Mouse (Mus musculus): ENCODE measurements around the gene Palm3. TPM values are rescaled to one million over a fixed set of nuclear protein-coding genes. Genes with fewer than 3 reads are reported as not detected.
A peak's percentile ranks its signal among the peaks of the same experiment; 100 is the strongest.

Palm3 gene
- total and polyA plus RNA-seq, 3 experiments: 0.20 to 0.26 (median 0.21) TPM

- Histone ChIP-seq H3K9ac (ENCODE audit: low read depth, low read length) (peak within 1 kb of the TSS; percentile 77), H3K36me3 (ENCODE audit: control insufficient read depth, insufficient read depth, low read length) (no peaks in the 10 kb centered on the region), H3K27ac (peak within 1 kb of the TSS; percentile 97), H3K4me1 (ENCODE audit: control insufficient read depth, insufficient read depth, low read length) (peaks cover 19% of the 10 kb centered on the region), H3K27me3 (ENCODE audit: control insufficient read depth, insufficient read depth, low read length) (no peaks in the 10 kb centered on the region), H3K4me3 (peak within 1 kb of the TSS; percentile 82), H3K79me2 (replicated peaks; ENCODE audit: control insufficient read depth, insufficient read depth, low read length) (no peaks in the 10 kb centered on the region)
- WGBS: under 1% methylated on average over 51 of the region's 51 CpGs
- DNase-seq: peak; percentile 98 to 100
- peak; percentile 94 for TF ChIP-seq POLR2A (IDR thresholded peaks at IDR 0.05; ENCODE audit: insufficient read depth, low read depth, low read length)
- peak; percentile 90 for TF ChIP-seq EP300 (IDR thresholded peaks at IDR 0.05; ENCODE audit: insufficient read depth, low read depth, low read length)
- TF ChIP-seq CTCF (IDR thresholded peaks at IDR 0.05): no peak; the same call in 1 of the 2 replicates
- intact Hi-C loops (cut with DNase I): loop anchor here (2.0 to 5.0 kb wide), 2 partner anchors 56 to 81 kb away; partner anchors contain the start of genes 4930432K21Rik and Cc2d1a
Measured at GRCm38 (mm10) chr8:84066291-84066930, 45.1 kb downstream of the Palm3 start, which contains the start of gene Rfx1. Gene Rfx1 (plus strand): TSS chr8:84066834.

GRCm38 (mm10) chr8:84067047-84067573 is 45.8 kb downstream of the Palm3 start:
- Histone ChIP-seq H3K27me3 (ENCODE audit: control insufficient read depth, insufficient read depth, low read length) (no peaks in the 10 kb centered on the region), H3K4me3 (peak overlapping the region; percentile 82), H3K79me2 (replicated peaks; ENCODE audit: control insufficient read depth, insufficient read depth, low read length) (no peaks in the 10 kb centered on the region), H3K9ac (ENCODE audit: low read depth, low read length) (peak overlapping the region; percentile 66), H3K36me3 (ENCODE audit: control insufficient read depth, insufficient read depth, low read length) (no peaks in the 10 kb centered on the region), H3K4me1 (ENCODE audit: control insufficient read depth, insufficient read depth, low read length) (peaks cover 23% of the 10 kb centered on the region), H3K27ac (peak overlapping the region; percentile 96)
- intact Hi-C loops (cut with DNase I): loop anchor here (2.0 to 5.0 kb wide), 2 partner anchors 56 to 80 kb away; partner anchors contain the start of genes 4930432K21Rik and Cc2d1a
- DNase-seq: peak; percentile 96 to 99
- TF ChIP-seq EP300 (IDR thresholded peaks at IDR 0.05; ENCODE audit: insufficient read depth, low read depth, low read length) (no peak), POLR2A (IDR thresholded peaks at IDR 0.05; ENCODE audit: insufficient read depth, low read depth, low read length) (peak; percentile 94)
- WGBS: under 1% methylated on average over 55 of the region's 58 CpGs

DNA sequence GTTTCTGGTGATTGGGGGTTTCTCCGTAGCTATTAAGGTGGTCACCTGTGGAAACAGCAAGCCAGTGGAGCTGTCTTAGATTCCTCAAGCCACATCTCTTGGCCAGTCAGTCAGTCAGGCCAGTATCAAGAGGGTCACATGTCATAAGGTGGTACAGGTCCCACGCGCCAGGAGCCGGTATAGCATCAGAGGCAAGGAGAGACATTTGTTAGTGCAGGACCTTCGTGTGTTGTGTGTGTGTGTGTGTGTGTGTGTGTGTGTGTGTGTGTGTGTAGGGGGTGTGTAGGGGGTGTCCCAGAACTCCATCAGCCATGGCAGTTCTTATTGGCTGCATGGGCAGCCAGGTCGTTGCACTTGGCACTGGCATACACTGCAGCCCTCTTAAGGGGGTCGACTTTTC is 46.6 kb downstream of the Palm3 start:
- intact Hi-C loops (cut with DNase I): loop anchor here (2.0 to 5.0 kb wide), 3 partner anchors 37 to 79 kb away; partner anchors contain the start of genes 4930432K21Rik, Cc2d1a and Dcaf15
- H3K79me2 ChIP-seq (replicated peaks; ENCODE audit: control insufficient read depth, insufficient read depth, low read length): no peaks in the 10 kb centered on the region
- H3K27me3 ChIP-seq (ENCODE audit: control insufficient read depth, insufficient read depth, low read length): no peaks in the 10 kb centered on the region
- TF ChIP-seq EP300 (IDR thresholded peaks at IDR 0.05; ENCODE audit: insufficient read depth, low read depth, low read length) (no peak), CTCF (IDR thresholded peaks at IDR 0.05) (no peak), POLR2A (IDR thresholded peaks at IDR 0.05; ENCODE audit: insufficient read depth, low read depth, low read length) (no peak)
- H3K27ac ChIP-seq: peak overlapping the region; percentile 96; the same call in 1 of the 2 replicates
- no peak overlapping the region for H3K9ac ChIP-seq (ENCODE audit: low read depth, low read length)
- 62% methylated on average over 7 of the region's 7 CpGs for WGBS
- no peaks in the 10 kb centered on the region for H3K36me3 ChIP-seq (ENCODE audit: control insufficient read depth, insufficient read depth, low read length)
- H3K4me1 ChIP-seq (ENCODE audit: control insufficient read depth, insufficient read depth, low read length): peaks cover 30% of the 10 kb centered on the region
- H3K4me3 ChIP-seq: no peak overlapping the region; the same call in 1 of the 2 replicates
- DNase-seq: no peak

- intact Hi-C loops (cut with DNase I): loop anchor here (2.0 to 5.0 kb wide), 2 partner anchors 36 to 79 kb away; partner anchors contain the start of genes 4930432K21Rik, Cc2d1a and Dcaf15
- no peaks in the 10 kb centered on the region for H3K36me3 ChIP-seq (ENCODE audit: control insufficient read depth, insufficient read depth, low read length)
- H3K4me1 ChIP-seq (ENCODE audit: control insufficient read depth, insufficient read depth, low read length): peaks cover 30% of the 10 kb centered on the region
- no peak overlapping the region for H3K9ac ChIP-seq (ENCODE audit: low read depth, low read length)
- TF ChIP-seq EP300 (IDR thresholded peaks at IDR 0.05; ENCODE audit: insufficient read depth, low read depth, low read length): no peak
- TF ChIP-seq CTCF (IDR thresholded peaks at IDR 0.05): no peak
- no peak for TF ChIP-seq POLR2A (IDR thresholded peaks at IDR 0.05; ENCODE audit: insufficient read depth, low read depth, low read length)
- no peak for DNase-seq
- WGBS: 13% methylated on average over 12 of the region's 12 CpGs
- H3K27me3 ChIP-seq (ENCODE audit: control insufficient read depth, insufficient read depth, low read length): no peaks in the 10 kb centered on the region
- no peaks in the 10 kb centered on the region for H3K79me2 ChIP-seq (replicated peaks; ENCODE audit: control insufficient read depth, insufficient read depth, low read length)
- H3K27ac ChIP-seq: peak overlapping the region; percentile 42
- no peak overlapping the region for H3K4me3 ChIP-seq
Measured at GRCm38 (mm10) chr8:84068316-84069035, 47.2 kb downstream of the Palm3 start.

GRCm38 (mm10) chr8:84069169-84069568 is 47.9 kb downstream of the Palm3 start:
- TF ChIP-seq POLR2A (IDR thresholded peaks at IDR 0.05; ENCODE audit: insufficient read depth, low read depth, low read length) (no peak), EP300 (IDR thresholded peaks at IDR 0.05; ENCODE audit: insufficient read depth, low read depth, low read length) (no peak), CTCF (IDR thresholded peaks at IDR 0.05) (no peak)
- Histone ChIP-seq H3K36me3 (ENCODE audit: control insufficient read depth, insufficient read depth, low read length) (no peaks in the 10 kb centered on the region), H3K79me2 (replicated peaks; ENCODE audit: control insufficient read depth, insufficient read depth, low read length) (no peaks in the 10 kb centered on the region), H3K4me1 (ENCODE audit: control insufficient read depth, insufficient read depth, low read length) (peaks cover 30% of the 10 kb centered on the region), H3K27ac (peak overlapping the region; percentile 42), H3K4me3 (no peak overlapping the region), H3K27me3 (ENCODE audit: control insufficient read depth, insufficient read depth, low read length) (no peaks in the 10 kb centered on the region), H3K9ac (ENCODE audit: low read depth, low read length) (no peak overlapping the region)
- no peak for DNase-seq
- intact Hi-C loops (cut with DNase I): loop anchor here (2.0 to 5.0 kb wide), 2 partner anchors 36 to 78 kb away; partner anchors contain the start of genes 4930432K21Rik, Cc2d1a and Dcaf15
- WGBS: 3% methylated on average over 1 of the region's 1 CpGs
